ENCODE assay signal across 8 mouse cellular contexts in genomic region chr4:136509857-136510256, GRCm38 (mm10). TPM values are rescaled to one million over a fixed set of nuclear protein-coding genes. Genes with fewer than 3 reads are reported as not detected.
DNase-seq lines count a peak whose midpoint lies in the region; ATAC-seq and TF ChIP-seq lines count a peak whose summit lies in the region.

No protein-coding gene starts in this region.

- no peak for DNase-seq in forebrain, postnatal 0 days
- no peak for DNase-seq in forebrain, embryonic 11.5 days (ENCODE audit: low spot score)
- peak; percentile 44 for DNase-seq in 3T3-L1 (ENCODE audit: low read depth, low spot score)
- peak; percentile 52 for DNase-seq in adrenal gland, adult 2 months
- peak; percentile 40 for DNase-seq in lung, embryonic 14.5 days
- DNase-seq in testis, postnatal 10 days (ENCODE audit: low spot score) = no peak
- DNase-seq in forebrain, embryonic 14.5 days (ENCODE audit: low spot score) = no peak

- H3K9ac ChIP-seq in forebrain, postnatal 0 days = no peak overlapping the region
- no peak overlapping the region for H3K9ac ChIP-seq in forebrain, embryonic 11.5 days (ENCODE audit: low read length)
- H3K9ac ChIP-seq in lung, embryonic 14.5 days = no peak overlapping the region
- no peak overlapping the region for H3K9ac ChIP-seq in neural tube, embryonic 15.5 days (replicated peaks)
- H3K9ac ChIP-seq in forebrain, embryonic 14.5 days (ENCODE audit: low read length) = no peak overlapping the region

- H3K4me1 ChIP-seq in forebrain, postnatal 0 days (ENCODE audit: insufficient read depth) = no peaks in the 10 kb centered on the region
- H3K4me1 ChIP-seq in forebrain, embryonic 11.5 days (replicated peaks; ENCODE audit: control insufficient read depth, insufficient read depth, low read length) = no peaks in the 10 kb centered on the region
- H3K4me1 ChIP-seq in lung, embryonic 14.5 days (ENCODE audit: insufficient read depth) = 0 out of 2 replicates have a peak, but pooled peaks cover 5% of the 10 kb centered on the region
- H3K4me1 ChIP-seq in neural tube, embryonic 15.5 days = peaks cover 11% of the 10 kb centered on the region
- H3K4me1 ChIP-seq in forebrain, embryonic 14.5 days (ENCODE audit: control insufficient read depth, insufficient read depth, low read length) = no peaks in the 10 kb centered on the region

- peak; percentile 33 for TF ChIP-seq CTCF in forebrain, postnatal 0 days (IDR thresholded peaks at IDR 0.05; ENCODE audit: low read depth)
- peak; percentile 45 for TF ChIP-seq CTCF in lung, embryonic 14.5 days (IDR thresholded peaks at IDR 0.05; ENCODE audit: low read depth)

- ATAC-seq in forebrain, postnatal 0 days = no peak
- no peak for ATAC-seq in forebrain, embryonic 11.5 days (replicated peaks; ENCODE audit: low FRiP score)
- no peak for ATAC-seq in lung, embryonic 14.5 days (ENCODE audit: insufficient read depth)
- no peak for ATAC-seq in neural tube, embryonic 15.5 days (ENCODE audit: low FRiP score)
- no peak for ATAC-seq in forebrain, embryonic 14.5 days

- H3K4me3 ChIP-seq in forebrain, postnatal 0 days (ENCODE audit: low read depth, low read length) = no peak overlapping the region
- no peak overlapping the region for H3K4me3 ChIP-seq in forebrain, embryonic 11.5 days (ENCODE audit: low read depth, low read length)
- H3K4me3 ChIP-seq in lung, embryonic 14.5 days (ENCODE audit: low read depth, low read length) = no peak overlapping the region
- H3K4me3 ChIP-seq in neural tube, embryonic 15.5 days (replicated peaks) = no peak overlapping the region
- H3K4me3 ChIP-seq in forebrain, embryonic 14.5 days (ENCODE audit: low read depth, low read length) = no peak overlapping the region

- no peak overlapping the region for H3K4me2 ChIP-seq in forebrain, postnatal 0 days (ENCODE audit: low read depth)
- no peak overlapping the region for H3K4me2 ChIP-seq in forebrain, embryonic 11.5 days (ENCODE audit: low read depth, low read length, severe bottlenecking)
- H3K4me2 ChIP-seq in lung, embryonic 14.5 days = no peak overlapping the region
- H3K4me2 ChIP-seq in neural tube, embryonic 15.5 days = no peak overlapping the region
- no peak overlapping the region for H3K4me2 ChIP-seq in forebrain, embryonic 14.5 days (ENCODE audit: low read length)

- no peaks in the 10 kb centered on the region for H3K9me3 ChIP-seq in forebrain, postnatal 0 days (ENCODE audit: low read length)
- H3K9me3 ChIP-seq in forebrain, embryonic 11.5 days (ENCODE audit: control insufficient read depth, low read length) = no peaks in the 10 kb centered on the region
- no peaks in the 10 kb centered on the region for H3K9me3 ChIP-seq in lung, embryonic 14.5 days (ENCODE audit: low read depth, low read length)
- H3K9me3 ChIP-seq in neural tube, embryonic 15.5 days (replicated peaks) = no peaks in the 10 kb centered on the region
- H3K9me3 ChIP-seq in forebrain, embryonic 14.5 days (replicated peaks; ENCODE audit: control insufficient read depth, low read length) = no peaks in the 10 kb centered on the region

- no peaks in the 10 kb centered on the region for H3K27me3 ChIP-seq in forebrain, postnatal 0 days (ENCODE audit: insufficient read depth, low read length)
- no peaks in the 10 kb centered on the region for H3K27me3 ChIP-seq in forebrain, embryonic 11.5 days (ENCODE audit: control insufficient read depth, insufficient read depth, low read length)
- H3K27me3 ChIP-seq in lung, embryonic 14.5 days (ENCODE audit: insufficient read depth, low read length) = no peaks in the 10 kb centered on the region
- no peaks in the 10 kb centered on the region for H3K27me3 ChIP-seq in neural tube, embryonic 15.5 days (replicated peaks)
- no peaks in the 10 kb centered on the region for H3K27me3 ChIP-seq in forebrain, embryonic 14.5 days (replicated peaks; ENCODE audit: control insufficient read depth, insufficient read depth, low read length)

- WGBS in forebrain, postnatal 0 days = 88% methylated on average over 1 of the region's 1 CpGs
- 72% methylated on average over 1 of the region's 1 CpGs for WGBS in forebrain, embryonic 11.5 days
- WGBS in lung, embryonic 14.5 days = 70% methylated on average over 1 of the region's 1 CpGs
- 80% methylated on average over 1 of the region's 1 CpGs for WGBS in neural tube, embryonic 15.5 days
- 85% methylated on average over 1 of the region's 1 CpGs for WGBS in forebrain, embryonic 14.5 days

- no peaks in the 10 kb centered on the region for H3K36me3 ChIP-seq in forebrain, postnatal 0 days (ENCODE audit: insufficient read depth)
- H3K36me3 ChIP-seq in forebrain, embryonic 11.5 days (ENCODE audit: control insufficient read depth, insufficient read depth, low read length) = no peaks in the 10 kb centered on the region
- no peaks in the 10 kb centered on the region for H3K36me3 ChIP-seq in lung, embryonic 14.5 days (ENCODE audit: insufficient read depth)
- H3K36me3 ChIP-seq in neural tube, embryonic 15.5 days = no peaks in the 10 kb centered on the region
- H3K36me3 ChIP-seq in forebrain, embryonic 14.5 days (ENCODE audit: control insufficient read depth, insufficient read depth, low read length) = no peaks in the 10 kb centered on the region

- H3K27ac ChIP-seq in forebrain, postnatal 0 days (ENCODE audit: low read depth, low read length) = no peak overlapping the region
- no peak overlapping the region for H3K27ac ChIP-seq in forebrain, embryonic 11.5 days (ENCODE audit: low read depth, low read length)
- no peak overlapping the region for H3K27ac ChIP-seq in lung, embryonic 14.5 days (ENCODE audit: low read depth)
- no peak overlapping the region for H3K27ac ChIP-seq in neural tube, embryonic 15.5 days (replicated peaks)
- H3K27ac ChIP-seq in forebrain, embryonic 14.5 days (ENCODE audit: low read depth, low read length) = no peak overlapping the region

RNA-seq across cellular contexts. Expression of gene Luzp1, which starts 40.3 kb away (rescaled TPM):
- 11.6 and 20.8 TPM in 2 replicates for total RNA-seq in forebrain, postnatal 0 days (2014; rRNA removed)
- 34.8 and 50.0 TPM in 2 replicates for polyA plus RNA-seq in forebrain, postnatal 0 days (2015; fragmentation: Nextera tagmentation; extraction: Ambion mirVana)
- 119 and 121 TPM in 2 replicates for polyA plus RNA-seq in forebrain, embryonic 11.5 days (2014; fragmentation: Nextera tagmentation; extraction: Ambion mirVana)
- total RNA-seq in adrenal gland, adult 2 months (2021) = 10 to 100 TPM; 29.3 to 37.1 TPM
- polyA plus RNA-seq in adrenal gland, adult 2 months (2012; rRNA removed) = 3.9 and 4.4 TPM in 2 replicates
- polyA plus RNA-seq in lung, embryonic 14.5 days (2014; fragmentation: Nextera tagmentation; extraction: Ambion mirVana) = 111 and 140 TPM in 2 replicates
- 60.1 and 73.0 TPM in 2 replicates for polyA plus RNA-seq in neural tube, embryonic 15.5 days (2015; fragmentation: Nextera tagmentation; extraction: Ambion mirVana)
- polyA plus RNA-seq in forebrain, embryonic 14.5 days (2014; fragmentation: Nextera tagmentation; extraction: Ambion mirVana) = 41.7 and 53.3 TPM in 2 replicates

RNA-seq across cellular contexts. Expression of gene 6030445D17Rik, which starts 47.8 kb away (rescaled TPM):
- 0.23 and 0.29 TPM in 2 replicates for total RNA-seq in forebrain, postnatal 0 days (2014; rRNA removed)
- polyA plus RNA-seq in forebrain, postnatal 0 days (2015; fragmentation: Nextera tagmentation; extraction: Ambion mirVana) = 0.10 and 0.23 TPM in 2 replicates
- polyA plus RNA-seq in forebrain, embryonic 11.5 days (2014; fragmentation: Nextera tagmentation; extraction: Ambion mirVana) = not detected in 2 replicates
- not detected for total RNA-seq in adrenal gland, adult 2 months (2021)
- polyA plus RNA-seq in adrenal gland, adult 2 months (2012; rRNA removed) = 0.18 and 0.36 TPM in 2 replicates
- polyA plus RNA-seq in lung, embryonic 14.5 days (2014; fragmentation: Nextera tagmentation; extraction: Ambion mirVana) = 0.30 and 0.42 TPM in 2 replicates
- 0.19 and 0.47 TPM in 2 replicates for polyA plus RNA-seq in neural tube, embryonic 15.5 days (2015; fragmentation: Nextera tagmentation; extraction: Ambion mirVana)
- polyA plus RNA-seq in forebrain, embryonic 14.5 days (2014; fragmentation: Nextera tagmentation; extraction: Ambion mirVana) = 0.32 TPM in 1 of 2 replicates, not detected in the other

Comparison
In these comparisons a context has a peak if more than half of its experiments do, and no peak if none do; other contexts are left out.
1. DNase-seq: peak in 3T3-L1 (single experiment), adrenal gland, adult 2 months (single experiment) and lung, embryonic 14.5 days (single experiment); none in forebrain, postnatal 0 days (single experiment), forebrain, embryonic 11.5 days (single experiment), testis, postnatal 10 days (single experiment) and forebrain, embryonic 14.5 days (single experiment).